Mouse (Mus musculus): ENCODE measurements around the gene Gm1043. TPM values are rescaled to one million over a fixed set of nuclear protein-coding genes. Genes with fewer than 3 reads are reported as not detected.

Gene Gm1043
- polyA plus RNA-seq, 1 experiment from 2014 or later = not detected

- no peak overlapping the region for H3K4me2 ChIP-seq (replicated peaks; ENCODE audit: low read depth, low read length)
- no peak overlapping the region for H3K9ac ChIP-seq (replicated peaks; ENCODE audit: low read length)
- H3K4me3 ChIP-seq (ENCODE audit: low read length) = no peak overlapping the region
- H3K36me3 ChIP-seq (ENCODE audit: insufficient read depth, low read length) = no peaks in the 10 kb centered on the region
- no peaks in the 10 kb centered on the region; the same call in 1 of the 2 replicates for H3K27me3 ChIP-seq (ENCODE audit: insufficient read depth, low read length)
- no peak overlapping the region for H3K27ac ChIP-seq (ENCODE audit: low read length)
- no peak for ATAC-seq (ENCODE audit: low FRiP score, low TSS enrichment)
- 54% methylated on average over 7 of the region's 7 CpGs for WGBS
- H3K9me3 ChIP-seq (ENCODE audit: low read length) = peaks cover 6% of the 10 kb centered on the region; the same call in 1 of the 2 replicates
- no peaks in the 10 kb centered on the region for H3K4me1 ChIP-seq (ENCODE audit: insufficient read depth, low read length)
Measured at GRCm38 (mm10) chr5:37184605-37185004, 99.4 kb downstream of the Gm1043 start.

- ATAC-seq (ENCODE audit: low FRiP score, low TSS enrichment) = no peak
- no peak overlapping the region for H3K4me2 ChIP-seq (replicated peaks; ENCODE audit: low read depth, low read length)
- no peak overlapping the region for H3K9ac ChIP-seq (replicated peaks; ENCODE audit: low read length)
- H3K36me3 ChIP-seq (ENCODE audit: insufficient read depth, low read length) = no peaks in the 10 kb centered on the region
- H3K4me1 ChIP-seq (ENCODE audit: insufficient read depth, low read length) = no peaks in the 10 kb centered on the region
- no peak overlapping the region for H3K4me3 ChIP-seq (ENCODE audit: low read length)
- H3K27ac ChIP-seq (ENCODE audit: low read length) = no peak overlapping the region
- WGBS = 86% methylated on average over 5 of the region's 5 CpGs
- H3K9me3 ChIP-seq (ENCODE audit: low read length) = no peaks in the 10 kb centered on the region
- H3K27me3 ChIP-seq (ENCODE audit: insufficient read depth, low read length) = no peaks in the 10 kb centered on the region
Measured at GRCm38 (mm10) chr5:37190378-37190777, 105.2 kb downstream of the Gm1043 start.

DNA sequence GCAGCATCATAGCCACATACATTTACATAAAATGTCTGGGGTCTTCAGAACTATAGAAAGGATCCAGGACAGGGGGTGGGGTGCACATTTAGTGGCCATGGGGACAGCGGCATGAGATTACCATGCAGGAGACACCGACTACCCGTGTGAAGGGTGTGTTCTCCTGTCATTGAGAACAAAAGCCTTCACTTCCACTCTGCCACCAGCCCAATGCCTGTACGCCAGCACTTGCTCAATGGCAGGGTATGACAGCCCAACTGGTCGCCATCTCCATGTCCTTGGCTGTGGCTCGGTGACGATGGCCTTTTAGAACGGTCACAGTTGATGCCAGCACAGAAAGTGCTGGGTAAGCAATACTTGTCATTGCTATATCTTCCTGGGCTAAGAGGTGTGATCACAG lies 111.0 kb downstream of the Gm1043 start:
- ATAC-seq (ENCODE audit: low FRiP score, low TSS enrichment) = no peak
- 86% methylated on average over 8 of the region's 8 CpGs for WGBS
- no peaks in the 10 kb centered on the region for H3K27me3 ChIP-seq (ENCODE audit: insufficient read depth, low read length)
- H3K4me1 ChIP-seq (ENCODE audit: insufficient read depth, low read length) = peaks cover 22% of the 10 kb centered on the region
- H3K4me2 ChIP-seq (replicated peaks; ENCODE audit: low read depth, low read length) = no peak overlapping the region
- H3K9me3 ChIP-seq (ENCODE audit: low read length) = no peaks in the 10 kb centered on the region
- H3K27ac ChIP-seq (ENCODE audit: low read length) = no peak overlapping the region
- no peaks in the 10 kb centered on the region for H3K36me3 ChIP-seq (ENCODE audit: insufficient read depth, low read length)
- H3K4me3 ChIP-seq (ENCODE audit: low read length) = no peak overlapping the region
- no peak overlapping the region for H3K9ac ChIP-seq (replicated peaks; ENCODE audit: low read length)

DNA sequence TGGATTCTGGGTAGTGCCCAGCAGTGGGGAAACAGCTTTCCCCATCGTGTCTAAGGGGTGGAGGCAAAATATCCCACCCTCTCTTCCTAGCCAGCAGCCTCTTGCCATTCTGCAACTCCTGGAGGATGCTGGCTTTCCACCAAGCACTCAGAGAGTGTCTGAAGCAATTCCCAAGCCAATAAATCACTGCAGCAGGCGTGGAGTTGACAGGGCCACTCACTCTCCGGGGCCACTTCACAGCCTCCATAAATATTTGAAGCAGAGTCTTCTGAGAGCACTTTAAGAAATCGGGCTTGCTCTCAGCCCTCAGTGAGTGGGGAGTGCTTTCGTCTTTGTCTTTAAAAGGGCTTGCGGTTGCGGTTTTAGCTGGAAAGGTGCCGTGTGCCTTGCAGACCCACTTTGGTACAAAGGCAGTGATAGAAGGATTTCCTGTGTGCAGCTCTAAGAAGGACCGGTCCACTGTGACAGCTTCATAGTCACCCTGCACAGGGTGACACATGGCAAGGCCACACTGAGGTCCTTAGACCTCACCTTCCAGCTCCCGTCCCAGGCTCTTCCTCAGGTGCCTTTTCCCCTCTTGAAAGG lies 111.6 kb downstream of the Gm1043 start:
- Histone ChIP-seq H3K36me3 (ENCODE audit: insufficient read depth, low read length) (no peaks in the 10 kb centered on the region), H3K27me3 (ENCODE audit: insufficient read depth, low read length) (no peaks in the 10 kb centered on the region), H3K27ac (ENCODE audit: low read length) (no peak overlapping the region), H3K4me1 (ENCODE audit: insufficient read depth, low read length) (peaks cover 22% of the 10 kb centered on the region), H3K4me3 (ENCODE audit: low read length) (no peak overlapping the region), H3K9ac (replicated peaks; ENCODE audit: low read length) (no peak overlapping the region), H3K4me2 (replicated peaks; ENCODE audit: low read depth, low read length) (no peak overlapping the region), H3K9me3 (ENCODE audit: low read length) (no peaks in the 10 kb centered on the region)
- 19% methylated on average over 10 of the region's 10 CpGs for WGBS
- ATAC-seq (ENCODE audit: low FRiP score, low TSS enrichment) = no peak

DNA sequence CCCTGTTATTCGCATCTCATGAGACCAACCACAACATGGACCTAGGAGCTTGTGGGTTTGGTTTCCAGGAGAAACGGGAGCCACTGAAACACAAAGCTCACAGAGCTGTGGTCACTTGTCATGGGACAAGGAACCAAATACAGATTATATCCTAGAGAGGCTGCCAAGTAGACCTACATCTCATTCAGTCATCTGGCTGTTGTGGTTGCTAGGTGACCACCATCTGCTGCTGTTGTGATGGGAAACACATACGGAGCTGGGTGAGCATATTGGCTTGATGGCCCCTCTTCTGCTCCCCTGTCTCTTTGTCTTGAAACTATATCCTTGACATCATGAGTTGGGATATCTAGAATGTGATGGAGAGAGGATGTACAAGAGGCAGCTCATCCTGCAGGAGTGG lies 112.3 kb downstream of the Gm1043 start:
- Histone ChIP-seq H3K4me1 (ENCODE audit: insufficient read depth, low read length) (peaks cover 22% of the 10 kb centered on the region), H3K9me3 (ENCODE audit: low read length) (no peaks in the 10 kb centered on the region), H3K36me3 (ENCODE audit: insufficient read depth, low read length) (no peaks in the 10 kb centered on the region), H3K4me3 (ENCODE audit: low read length) (no peak overlapping the region), H3K27me3 (ENCODE audit: insufficient read depth, low read length) (no peaks in the 10 kb centered on the region), H3K9ac (replicated peaks; ENCODE audit: low read length) (no peak overlapping the region), H3K4me2 (replicated peaks; ENCODE audit: low read depth, low read length) (no peak overlapping the region), H3K27ac (ENCODE audit: low read length) (no peak overlapping the region)
- WGBS = 61% methylated on average over 3 of the region's 3 CpGs
- ATAC-seq (ENCODE audit: low FRiP score, low TSS enrichment) = no peak

DNA sequence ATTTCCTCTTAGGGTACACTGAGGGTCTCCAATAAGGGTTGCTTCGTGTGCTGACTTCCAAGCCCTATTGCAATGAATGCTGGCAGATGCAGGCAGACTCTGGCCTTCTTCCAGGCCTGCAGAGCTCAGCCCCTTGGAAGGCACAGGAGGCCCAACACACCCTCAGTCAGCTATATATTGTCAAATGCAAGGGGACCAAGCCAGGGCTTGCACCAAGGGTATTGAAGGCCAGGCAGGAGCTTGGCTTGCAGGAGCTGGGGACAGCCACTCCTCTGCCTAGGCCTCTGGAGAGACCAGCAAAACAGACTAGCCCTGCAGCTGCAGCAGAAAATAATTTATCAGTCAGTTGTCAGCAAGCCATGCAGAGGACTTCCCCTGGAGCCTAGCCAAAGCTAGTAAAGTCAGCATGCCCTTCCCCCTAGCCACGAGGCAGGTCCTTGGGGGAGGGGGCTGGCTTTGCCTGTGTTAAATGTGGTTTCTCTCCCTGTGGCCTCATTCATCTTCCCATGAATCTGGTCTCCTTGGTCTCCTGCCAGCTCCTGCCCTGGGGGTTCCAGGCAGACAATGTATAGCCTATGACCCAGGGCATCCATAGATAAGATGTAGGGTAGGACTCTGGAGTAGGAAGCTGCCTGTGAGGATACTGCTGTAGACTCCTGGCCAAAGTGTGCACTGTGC lies 113.0 kb downstream of the Gm1043 start:
- no peak overlapping the region for H3K9ac ChIP-seq (replicated peaks; ENCODE audit: low read length)
- ATAC-seq (ENCODE audit: low FRiP score, low TSS enrichment) = peak; percentile 77
- no peak overlapping the region for H3K4me3 ChIP-seq (ENCODE audit: low read length)
- H3K4me2 ChIP-seq (replicated peaks; ENCODE audit: low read depth, low read length) = no peak overlapping the region
- H3K36me3 ChIP-seq (ENCODE audit: insufficient read depth, low read length) = no peaks in the 10 kb centered on the region
- 22% methylated on average over 2 of the region's 2 CpGs for WGBS
- H3K9me3 ChIP-seq (ENCODE audit: low read length) = no peaks in the 10 kb centered on the region
- no peak overlapping the region for H3K27ac ChIP-seq (ENCODE audit: low read length)
- peaks cover 22% of the 10 kb centered on the region for H3K4me1 ChIP-seq (ENCODE audit: insufficient read depth, low read length)
- no peaks in the 10 kb centered on the region for H3K27me3 ChIP-seq (ENCODE audit: insufficient read depth, low read length)

GRCm38 (mm10) chr5:37202285-37202684 lies 117.1 kb downstream of the Gm1043 start:
- Histone ChIP-seq H3K4me2 (replicated peaks; ENCODE audit: low read depth, low read length) (no peak overlapping the region), H3K9ac (replicated peaks; ENCODE audit: low read length) (no peak overlapping the region), H3K36me3 (ENCODE audit: insufficient read depth, low read length) (no peaks in the 10 kb centered on the region), H3K27ac (ENCODE audit: low read length) (no peak overlapping the region), H3K4me3 (ENCODE audit: low read length) (no peak overlapping the region), H3K4me1 (ENCODE audit: insufficient read depth, low read length) (peaks cover 13% of the 10 kb centered on the region), H3K27me3 (ENCODE audit: insufficient read depth, low read length) (no peaks in the 10 kb centered on the region), H3K9me3 (ENCODE audit: low read length) (no peaks in the 10 kb centered on the region)
- ATAC-seq (ENCODE audit: low FRiP score, low TSS enrichment) = no peak
- 17% methylated on average over 1 of the region's 1 CpGs for WGBS

DNA sequence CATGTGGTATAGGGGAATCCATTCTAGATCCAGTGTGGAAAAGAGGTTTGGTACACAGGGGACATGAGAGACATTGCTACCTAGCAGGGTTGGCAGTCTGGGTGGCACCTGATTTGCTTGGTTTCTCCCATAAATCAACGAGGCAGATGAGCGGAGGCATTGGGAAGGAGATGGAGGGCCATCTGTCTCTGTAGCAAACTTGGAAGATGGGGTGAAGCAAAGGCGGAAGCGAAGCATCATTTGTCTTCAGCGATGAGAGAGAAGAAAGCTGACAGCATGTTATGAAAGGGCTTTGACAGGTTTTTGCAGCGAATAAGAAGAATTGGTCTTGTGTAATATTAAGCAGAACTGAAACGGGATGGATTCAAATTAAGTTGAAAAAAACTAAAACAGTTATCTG lies 119.7 kb downstream of the Gm1043 start:
- 81% methylated on average over 7 of the region's 7 CpGs for WGBS
- H3K27ac ChIP-seq (ENCODE audit: low read length) = no peak overlapping the region
- no peaks in the 10 kb centered on the region for H3K36me3 ChIP-seq (ENCODE audit: insufficient read depth, low read length)
- ATAC-seq (ENCODE audit: low FRiP score, low TSS enrichment) = no peak
- H3K4me3 ChIP-seq (ENCODE audit: low read length) = no peak overlapping the region
- no peaks in the 10 kb centered on the region for H3K4me1 ChIP-seq (ENCODE audit: insufficient read depth, low read length)
- no peak overlapping the region for H3K9ac ChIP-seq (replicated peaks; ENCODE audit: low read length)
- H3K27me3 ChIP-seq (ENCODE audit: insufficient read depth, low read length) = no peaks in the 10 kb centered on the region
- no peak overlapping the region for H3K4me2 ChIP-seq (replicated peaks; ENCODE audit: low read depth, low read length)
- no peaks in the 10 kb centered on the region for H3K9me3 ChIP-seq (ENCODE audit: low read length)

DNA sequence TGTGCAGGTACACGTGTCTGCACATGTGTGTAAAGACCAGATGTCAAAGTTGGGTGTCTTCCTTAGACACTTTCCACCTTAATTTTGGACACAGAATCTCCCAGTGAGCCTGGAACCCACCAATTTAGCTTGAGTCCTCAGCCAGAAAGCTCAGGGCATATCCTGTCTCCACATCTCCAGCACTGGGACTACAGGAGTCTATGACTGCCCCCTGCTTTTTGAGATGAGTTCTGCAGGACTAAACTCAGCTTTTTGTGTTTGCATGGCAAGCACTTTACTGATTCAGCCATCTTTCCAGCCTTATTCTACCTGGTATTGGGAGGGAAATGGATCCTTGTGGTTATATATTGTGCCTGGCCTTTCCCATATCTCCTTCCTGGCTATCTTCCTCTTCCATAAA lies 120.2 kb downstream of the Gm1043 start:
- no peaks in the 10 kb centered on the region for H3K36me3 ChIP-seq (ENCODE audit: insufficient read depth, low read length)
- no peak overlapping the region for H3K4me2 ChIP-seq (replicated peaks; ENCODE audit: low read depth, low read length)
- H3K27ac ChIP-seq (ENCODE audit: low read length) = no peak overlapping the region
- no peaks in the 10 kb centered on the region for H3K27me3 ChIP-seq (ENCODE audit: insufficient read depth, low read length)
- no peak for ATAC-seq (ENCODE audit: low FRiP score, low TSS enrichment)
- H3K4me3 ChIP-seq (ENCODE audit: low read length) = no peak overlapping the region
- WGBS = 63% methylated on average over 1 of the region's 1 CpGs
- H3K9ac ChIP-seq (replicated peaks; ENCODE audit: low read length) = no peak overlapping the region
- no peaks in the 10 kb centered on the region for H3K9me3 ChIP-seq (ENCODE audit: low read length)
- H3K4me1 ChIP-seq (ENCODE audit: insufficient read depth, low read length) = no peaks in the 10 kb centered on the region

DNA sequence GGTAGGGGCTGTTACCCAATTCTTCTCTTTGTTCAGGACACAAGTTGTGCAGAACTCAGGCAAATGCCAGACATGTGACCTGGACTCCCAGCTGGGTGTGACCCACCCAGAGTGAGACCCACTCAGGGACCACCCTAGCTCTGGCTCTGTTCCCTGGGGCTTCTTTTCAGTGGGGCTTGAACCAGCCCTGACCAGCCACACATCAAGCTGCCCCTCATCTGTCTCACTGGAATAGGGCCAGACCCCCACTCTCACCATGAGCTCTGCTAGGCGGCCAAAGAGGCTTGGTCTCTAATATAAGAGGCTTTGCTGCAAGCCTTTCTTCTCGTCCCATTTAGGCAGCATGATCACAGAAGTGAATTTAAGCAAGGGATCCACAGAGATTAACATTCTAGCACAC lies 121.2 kb downstream of the Gm1043 start:
- 56% methylated on average over 2 of the region's 2 CpGs for WGBS

More for the DNA sequence above, 121.2 kb downstream of the Gm1043 start:
- no peaks in the 10 kb centered on the region for H3K27me3 ChIP-seq (ENCODE audit: insufficient read depth, low read length)
- H3K9me3 ChIP-seq (ENCODE audit: low read length) = no peaks in the 10 kb centered on the region
- H3K9ac ChIP-seq (replicated peaks; ENCODE audit: low read length) = no peak overlapping the region
- H3K4me1 ChIP-seq (ENCODE audit: insufficient read depth, low read length) = no peaks in the 10 kb centered on the region
- H3K4me2 ChIP-seq (replicated peaks; ENCODE audit: low read depth, low read length) = no peak overlapping the region
- H3K4me3 ChIP-seq (ENCODE audit: low read length) = no peak overlapping the region
- no peaks in the 10 kb centered on the region for H3K36me3 ChIP-seq (ENCODE audit: insufficient read depth, low read length)
- no peak overlapping the region for H3K27ac ChIP-seq (ENCODE audit: low read length)
- no peak for ATAC-seq (ENCODE audit: low FRiP score, low TSS enrichment)
